Mouse (Mus musculus) neural tube, embryonic 14.5 days (tissue): ENCODE measurements around the gene Cdk2ap2. TPM values are rescaled to one million over a fixed set of nuclear protein-coding genes. Genes with fewer than 3 reads are reported as not detected.
"Not testable (repeated sequence)": the region's sequence is repeated elsewhere in the genome, so short reads cannot be mapped to it uniquely, and the experiment has no call there.

Source experiments
- ATAC-seq: fragments of 200-750 bp; cut with Nextera tagmentation; 2 replicates; pipeline ENCODE4 v1.8.0; 2017; ENCODE audit warnings: low read depth, mild to moderate bottlenecking, moderate TSS enrichment, moderate library complexity
- H3K27ac ChIP-seq: fragments of 300-500 bp; sonication (generic); 2 replicates; pipeline ENCODE4 v1.5.1; 2014; ENCODE audit warnings: low read depth, mild to moderate bottlenecking, control low read depth, low read length, moderate library complexity, mixed read lengths
- H3K27me3 ChIP-seq: fragments of 300-500 bp; sonication (generic); 2 replicates; pipeline ENCODE4 v1.6.1; 2014; ENCODE audit warnings: low read length; ENCODE audit not compliant: control insufficient read depth, insufficient read depth
- H3K36me3 ChIP-seq: fragments of 300-500 bp; sonication (generic); 2 replicates; pipeline ENCODE4 v1.6.1; 2014; ENCODE audit warnings: low read length, mixed read lengths; ENCODE audit not compliant: control insufficient read depth, insufficient read depth
- H3K4me1 ChIP-seq: fragments of 300-500 bp; sonication (generic); 2 replicates; pipeline ENCODE4 v1.6.1; 2014; ENCODE audit warnings: low read length; ENCODE audit not compliant: control insufficient read depth, insufficient read depth
- H3K4me2 ChIP-seq: fragments of 300-500 bp; sonication (generic); 2 replicates; pipeline ENCODE4 v1.6.1; 2014; ENCODE audit warnings: mild to moderate bottlenecking, low read depth, low read length, control low read depth
- H3K4me3 ChIP-seq: fragments of 300-500 bp; sonication (generic); 2 replicates; pipeline ENCODE4 v1.5.1; 2014; ENCODE audit warnings: low read depth, low read length, control low read depth, mixed read lengths
- H3K9ac ChIP-seq: fragments of 300-500 bp; sonication (generic); replicated peaks from 2 replicates; pipeline ENCODE4 v1.6.1; 2014; ENCODE audit warnings: low read depth, mild to moderate bottlenecking, control low read depth, low read length, mixed read lengths
- H3K9me3 ChIP-seq: fragments of 300-500 bp; sonication (generic); 2 replicates; pipeline ENCODE4 v1.6.1; 2016; ENCODE audit warnings: low read length; ENCODE audit not compliant: control insufficient read depth
- WGBS: fragments of 180-500 bp; shearing (Covaris S2); extraction: QIAGEN DNeasy Blood & Tissue Kit; methylation state at CpG from one replicate; pipeline ENCODE4 v1.1.7; 2014; 5-methylcytosine and 5-hydroxymethylcytosine counted together
- polyA plus RNA-seq: library from polyadenylated mRNA; unstranded; fragments of >200 nt; fragmentation: Nextera tagmentation; extraction: Ambion mirVana; gene quantifications from 2 replicates; pipeline ENCODE4 v1.2.1, GENCODE M21; 2014

The Cdk2ap2 gene
- polyA plus RNA-seq: 78.3 and 81.1 TPM in 2 replicates

GRCm38 (mm10) chr19:4096642-4097440 is at the start of gene Cdk2ap2:
Cdk2ap2 (plus strand) TSS chr19:4097182.
- H3K9me3 ChIP-seq: no peaks in the 10 kb centered on the region
- H3K4me1 ChIP-seq: peaks cover 34% of the 10 kb centered on the region
- no peaks in the 10 kb centered on the region for H3K27me3 ChIP-seq
- peak within 1 kb of the TSS; percentile 58 for H3K4me3 ChIP-seq
- peak; percentile 94 for ATAC-seq
- H3K9ac ChIP-seq: peak within 1 kb of the TSS; percentile 57
- H3K27ac ChIP-seq: peak within 1 kb of the TSS; percentile 85
- no peaks in the 10 kb centered on the region for H3K36me3 ChIP-seq
- H3K4me2 ChIP-seq: peak within 1 kb of the TSS; percentile 83
- WGBS: under 1% methylated on average over 65 of the region's 65 CpGs

- no peaks in the 10 kb centered on the region for H3K9me3 ChIP-seq
- no peak for ATAC-seq
- H3K4me2 ChIP-seq: no peak overlapping the region
- 16% methylated on average over 4 of the region's 4 CpGs for WGBS
- no peaks in the 10 kb centered on the region for H3K4me1 ChIP-seq
- H3K9ac ChIP-seq: no peak overlapping the region
- H3K4me3 ChIP-seq: no peak overlapping the region
- no peak overlapping the region for H3K27ac ChIP-seq
- no peaks in the 10 kb centered on the region for H3K36me3 ChIP-seq
- H3K27me3 ChIP-seq: no peaks in the 10 kb centered on the region
Measured at GRCm38 (mm10) chr19:4047859-4048258, 49.1 kb upstream of the Cdk2ap2 start.

- not testable (repeated sequence) for H3K9ac ChIP-seq
Measured at GRCm38 (mm10) chr19:4049069-4049468, 47.9 kb upstream of the Cdk2ap2 start.

GRCm38 (mm10) chr19:4051016-4051415 is 46.0 kb upstream of the Cdk2ap2 start:
- H3K36me3 ChIP-seq: no peaks in the 10 kb centered on the region
- no peaks in the 10 kb centered on the region for H3K9me3 ChIP-seq
- WGBS: 96% methylated on average over 5 of the region's 5 CpGs
- no peak overlapping the region for H3K9ac ChIP-seq
- no peaks in the 10 kb centered on the region for H3K4me1 ChIP-seq
- H3K4me3 ChIP-seq: no peak overlapping the region
- no peak overlapping the region for H3K27ac ChIP-seq
- H3K4me2 ChIP-seq: no peak overlapping the region
- no peaks in the 10 kb centered on the region for H3K27me3 ChIP-seq
- ATAC-seq: no peak

More at GRCm38 (mm10) chr19:4049069-4049468, 47.9 kb upstream of the Cdk2ap2 start:
- H3K27me3 ChIP-seq, ATAC-seq, H3K27ac ChIP-seq, H3K4me3 ChIP-seq, H3K4me2 ChIP-seq, H3K4me1 ChIP-seq, H3K36me3 ChIP-seq, H3K9me3 ChIP-seq: not testable (repeated sequence)
- 78% methylated on average over 5 of the region's 5 CpGs for whole genome bisulfite sequencing

- Histone ChIP-seq H3K4me3 (no peak overlapping the region), H3K27me3 (no peaks in the 10 kb centered on the region), H3K27ac (no peak overlapping the region), H3K4me1 (no peaks in the 10 kb centered on the region), H3K9ac (no peak overlapping the region), H3K4me2 (no peak overlapping the region), H3K9me3 (no peaks in the 10 kb centered on the region), H3K36me3 (no peaks in the 10 kb centered on the region)
- WGBS: 54% methylated on average over 10 of the region's 10 CpGs
- no peak for ATAC-seq
Measured at GRCm38 (mm10) chr19:4051741-4052515, 45.1 kb upstream of the Cdk2ap2 start.

GRCm38 (mm10) chr19:4052516-4053030 is 44.4 kb upstream of the Cdk2ap2 start:
- 79% methylated on average over 5 of the region's 5 CpGs for WGBS
- Histone ChIP-seq H3K36me3 (no peaks in the 10 kb centered on the region), H3K4me3 (no peak overlapping the region), H3K4me1 (no peaks in the 10 kb centered on the region), H3K27ac (no peak overlapping the region), H3K9me3 (no peaks in the 10 kb centered on the region), H3K27me3 (no peaks in the 10 kb centered on the region), H3K9ac (no peak overlapping the region), H3K4me2 (no peak overlapping the region)
- ATAC-seq: no peak

GRCm38 (mm10) chr19:4054613-4055012 is 42.4 kb upstream of the Cdk2ap2 start:
- Histone ChIP-seq H3K4me2 (no peak overlapping the region), H3K27me3 (no peaks in the 10 kb centered on the region), H3K27ac (no peak overlapping the region), H3K9ac (no peak overlapping the region), H3K9me3 (no peaks in the 10 kb centered on the region), H3K4me1 (no peaks in the 10 kb centered on the region), H3K4me3 (no peak overlapping the region), H3K36me3 (no peaks in the 10 kb centered on the region)
- 92% methylated on average over 5 of the region's 5 CpGs for WGBS
- no peak for ATAC-seq

GRCm38 (mm10) chr19:4055216-4055946 is 41.6 kb upstream of the Cdk2ap2 start:
- H3K27me3 ChIP-seq: no peaks in the 10 kb centered on the region
- ATAC-seq: no peak
- no peak overlapping the region for H3K4me2 ChIP-seq
- no peaks in the 10 kb centered on the region for H3K9me3 ChIP-seq
- no peaks in the 10 kb centered on the region for H3K4me1 ChIP-seq
- H3K4me3 ChIP-seq: no peak overlapping the region
- 79% methylated on average over 8 of the region's 8 CpGs for WGBS
- no peak overlapping the region for H3K9ac ChIP-seq
- H3K27ac ChIP-seq: no peak overlapping the region
- H3K36me3 ChIP-seq: no peaks in the 10 kb centered on the region
